Mouse (Mus musculus): Measurements from ENCODE around the gene Il22ra1.

The Il22ra1 gene

DNA sequence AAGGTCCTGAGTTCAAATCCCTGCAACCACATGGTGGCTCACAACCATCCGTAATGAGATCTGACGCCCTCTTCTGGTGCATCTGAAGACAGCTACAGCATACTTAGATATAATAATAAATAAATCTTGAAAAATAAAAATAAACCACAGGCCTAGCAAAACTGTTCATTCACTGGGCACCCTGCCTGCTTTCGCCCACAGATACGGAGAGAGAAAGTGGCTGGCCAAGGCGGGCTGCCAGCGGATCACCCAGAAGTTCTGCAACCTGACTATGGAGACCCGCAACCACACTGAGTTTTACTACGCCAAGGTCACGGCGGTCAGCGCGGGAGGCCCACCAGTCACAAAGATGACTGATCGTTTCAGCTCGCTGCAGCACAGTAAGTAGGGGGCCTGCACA, 5.9 kb downstream of the Il22ra1 start:
- DNase-seq (ENCODE audit: low read depth) = no peak

- DNase-seq (ENCODE audit: low read depth) = no peak
These were observed 8.9 kb downstream of the Il22ra1 start for GRCm38 (mm10) chr4:135736903-135737302.

DNA sequence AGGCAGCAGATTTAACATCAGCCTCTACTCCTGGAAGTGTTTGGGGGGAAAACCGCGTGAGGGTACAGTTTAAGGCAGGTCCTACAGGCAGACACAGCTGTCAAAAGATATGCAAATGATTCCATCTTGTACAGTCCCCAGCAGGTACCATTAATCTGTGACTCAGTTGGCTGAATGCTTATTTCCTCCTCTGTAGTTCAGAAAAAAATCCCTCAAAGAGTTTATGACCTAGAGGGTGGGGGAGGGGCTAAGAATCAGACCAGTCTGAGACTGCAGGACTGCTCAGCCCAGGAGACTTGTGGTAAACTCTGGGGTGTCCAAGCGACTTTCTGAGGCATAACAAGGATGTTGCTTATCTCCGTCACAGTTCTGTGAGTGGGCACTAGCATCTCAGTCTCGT, 10.3 kb downstream of the Il22ra1 start:
- DNase-seq (ENCODE audit: low read depth) = no peak

- no peak for DNase-seq (ENCODE audit: low read depth)
These were observed 11.2 kb downstream of the Il22ra1 start for GRCm38 (mm10) chr4:135739148-135739547.

GRCm38 (mm10) chr4:135739672-135740071, 11.7 kb downstream of the Il22ra1 start:
- DNase-seq (ENCODE audit: low read depth) = no peak

GRCm38 (mm10) chr4:135743520-135743919, 15.5 kb downstream of the Il22ra1 start:
- no peak for DNase-seq (ENCODE audit: low read depth)

DNA sequence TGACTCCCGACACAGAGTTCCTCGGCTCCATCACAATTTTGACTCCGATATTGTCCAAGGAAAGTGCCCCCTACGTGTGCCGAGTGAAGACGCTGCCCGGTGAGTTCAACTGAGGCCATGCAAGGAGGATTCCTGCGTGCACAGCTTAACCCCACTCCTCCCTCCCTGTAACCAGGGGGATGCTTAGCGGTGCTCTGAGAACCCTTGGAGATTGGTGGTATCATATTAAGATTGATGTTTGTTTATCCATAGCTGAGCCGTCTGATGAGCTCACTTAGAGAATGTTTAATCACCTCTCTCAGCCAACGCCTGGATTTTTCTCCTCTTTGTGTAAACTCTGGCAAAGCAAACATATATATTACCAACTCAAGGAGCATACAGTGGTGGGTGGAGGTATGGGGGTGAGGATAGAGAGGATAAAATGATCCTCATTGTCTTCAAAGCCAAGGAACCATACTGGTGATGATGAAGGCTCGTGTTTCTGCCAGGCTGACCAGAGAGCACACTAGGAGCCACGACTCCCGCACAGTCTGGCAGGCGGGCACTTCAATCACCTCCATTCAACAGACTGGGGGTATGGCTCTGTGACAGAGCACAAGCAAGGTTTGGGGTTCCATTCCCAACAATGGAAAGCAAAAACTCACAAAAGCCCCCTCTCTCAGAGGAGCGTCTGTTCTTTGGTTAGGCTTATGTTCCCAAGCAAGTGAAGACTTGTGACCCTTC, 16.9 kb downstream of the Il22ra1 start:
- no peak for DNase-seq (ENCODE audit: low read depth)

GRCm38 (mm10) chr4:135745613-135746012, 17.6 kb downstream of the Il22ra1 start:
- no peak for DNase-seq (ENCODE audit: low read depth)

- no peak for DNase-seq (ENCODE audit: low read depth)
These were observed 22.9 kb downstream of the Il22ra1 start for GRCm38 (mm10) chr4:135750896-135751295.

- DNase-seq (ENCODE audit: low read depth) = no peak
These were observed 24.3 kb downstream of the Il22ra1 start for GRCm38 (mm10) chr4:135752106-135752778.

DNA sequence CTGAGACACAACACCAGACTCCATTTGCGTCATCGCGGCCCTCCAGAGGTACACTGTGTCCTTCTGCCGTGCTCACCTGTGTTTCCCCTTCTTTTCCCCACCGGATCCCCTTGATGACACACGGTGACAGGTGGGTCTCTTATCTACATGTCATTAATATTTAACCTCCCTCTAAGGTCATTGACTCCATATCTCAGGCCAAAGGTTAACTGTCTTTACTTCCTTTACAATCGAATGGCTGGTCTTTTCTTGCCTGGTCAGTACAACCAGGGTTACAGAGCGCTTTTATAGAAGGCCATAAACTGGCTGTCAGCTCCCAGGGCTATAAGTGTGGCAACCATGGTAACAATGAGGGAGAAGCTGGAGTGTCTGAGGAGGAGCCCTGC, 24.8 kb downstream of the Il22ra1 start:
- DNase-seq (ENCODE audit: low read depth) = no peak

DNA sequence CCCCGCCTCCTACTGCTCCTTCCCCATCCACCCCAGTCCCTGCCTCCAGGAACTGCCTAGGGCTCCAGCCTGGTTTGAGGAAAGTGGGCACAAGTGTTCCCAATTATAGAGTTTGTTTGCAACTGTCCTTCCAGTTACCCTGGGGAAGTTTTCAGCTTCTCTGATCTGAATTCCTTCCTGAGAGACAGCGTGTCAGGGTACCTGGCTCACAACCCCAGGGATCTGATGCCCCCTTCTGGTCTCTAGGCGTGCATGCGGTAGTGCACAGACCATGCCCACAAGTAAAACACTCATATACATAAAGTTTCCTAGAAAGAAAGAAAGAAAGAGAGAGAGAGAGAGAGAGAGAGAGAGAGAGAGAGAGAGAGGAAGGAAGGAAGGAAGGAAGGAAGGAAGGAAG, 30.4 kb downstream of the Il22ra1 start:
- DNase-seq (ENCODE audit: low read depth) = no peak

- DNase-seq (ENCODE audit: low read depth) = no peak
These were observed 30.9 kb downstream of the Il22ra1 start for GRCm38 (mm10) chr4:135758825-135759224.

GRCm38 (mm10) chr4:135759356-135759976, 31.5 kb downstream of the Il22ra1 start, which contains the start of gene Myom3:
Myom3 (plus strand) TSS chr4:135759715.
- no peak for DNase-seq (ENCODE audit: low read depth)

DNA sequence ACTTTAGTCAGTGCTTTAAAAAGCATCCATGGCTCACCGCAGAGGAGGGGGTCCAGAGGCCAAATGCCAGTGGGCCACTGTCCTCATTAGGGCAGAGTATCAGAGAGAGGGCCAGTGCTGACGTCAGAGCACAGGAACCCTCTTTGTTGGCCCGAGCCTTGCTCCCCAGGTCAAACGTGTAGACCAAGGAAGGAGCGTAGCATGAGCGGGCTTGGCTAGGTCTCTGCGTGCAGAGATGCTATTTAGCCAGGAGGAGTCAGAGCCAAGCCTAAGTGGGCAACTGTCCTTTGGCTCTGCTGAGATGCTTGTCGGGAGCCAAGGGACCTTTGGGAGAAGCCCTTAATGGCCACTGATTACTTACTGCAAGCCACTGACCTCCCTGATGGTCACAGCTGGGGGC, 33.1 kb downstream of the Il22ra1 start:
- no peak for DNase-seq (ENCODE audit: low read depth)

GRCm38 (mm10) chr4:135761569-135761968, 33.6 kb downstream of the Il22ra1 start:
- no peak for DNase-seq (ENCODE audit: low read depth)

- DNase-seq (ENCODE audit: low read depth) = peak; percentile 64
These were observed 34.4 kb downstream of the Il22ra1 start for GRCm38 (mm10) chr4:135762251-135762906.

- no peak for DNase-seq (ENCODE audit: low read depth)
These were observed 36.7 kb downstream of the Il22ra1 start for GRCm38 (mm10) chr4:135764700-135765099.

- no peak for DNase-seq (ENCODE audit: low read depth)
These were observed 37.7 kb downstream of the Il22ra1 start for GRCm38 (mm10) chr4:135765707-135766106.

DNA sequence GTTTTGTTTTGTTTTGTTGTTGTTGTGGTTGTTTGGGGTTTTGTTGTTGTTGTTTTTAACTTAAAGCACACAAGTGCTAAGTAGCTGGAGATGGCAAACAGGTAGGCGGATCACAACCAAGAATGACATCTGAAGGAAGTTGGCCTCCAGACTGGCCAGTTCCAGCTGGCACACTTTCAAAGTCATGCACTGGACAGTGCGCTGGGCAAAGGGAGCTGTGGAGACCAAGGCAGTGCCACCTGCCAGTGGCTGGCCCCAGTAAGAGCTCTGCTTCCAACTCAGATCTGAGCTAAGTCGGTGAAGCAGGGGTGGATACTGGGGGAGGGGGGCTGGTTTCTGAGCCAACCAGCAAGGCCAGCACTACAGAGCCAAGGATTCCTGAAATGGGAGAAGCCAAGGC, 39.0 kb downstream of the Il22ra1 start:
- no peak for DNase-seq (ENCODE audit: low read depth)

- no peak for DNase-seq (ENCODE audit: low read depth)
These were observed 40.9 kb downstream of the Il22ra1 start for GRCm38 (mm10) chr4:135768572-135769526.

All from naive thymus-derived CD4-positive, alpha-beta T cell, adult 2 months (primary cell).